Mouse (Mus musculus) 3134 (cell line): ENCODE measurements around the gene Baiap2.

Experiments
- DNase-seq: peaks from one replicate; pipeline ENCODE4 v3.0.0-alpha.2; 2011; ENCODE audit warnings: low spot score; ENCODE audit not compliant: insufficient read length; ENCODE audit errors: extremely low read depth

Baiap2 gene

DNA sequence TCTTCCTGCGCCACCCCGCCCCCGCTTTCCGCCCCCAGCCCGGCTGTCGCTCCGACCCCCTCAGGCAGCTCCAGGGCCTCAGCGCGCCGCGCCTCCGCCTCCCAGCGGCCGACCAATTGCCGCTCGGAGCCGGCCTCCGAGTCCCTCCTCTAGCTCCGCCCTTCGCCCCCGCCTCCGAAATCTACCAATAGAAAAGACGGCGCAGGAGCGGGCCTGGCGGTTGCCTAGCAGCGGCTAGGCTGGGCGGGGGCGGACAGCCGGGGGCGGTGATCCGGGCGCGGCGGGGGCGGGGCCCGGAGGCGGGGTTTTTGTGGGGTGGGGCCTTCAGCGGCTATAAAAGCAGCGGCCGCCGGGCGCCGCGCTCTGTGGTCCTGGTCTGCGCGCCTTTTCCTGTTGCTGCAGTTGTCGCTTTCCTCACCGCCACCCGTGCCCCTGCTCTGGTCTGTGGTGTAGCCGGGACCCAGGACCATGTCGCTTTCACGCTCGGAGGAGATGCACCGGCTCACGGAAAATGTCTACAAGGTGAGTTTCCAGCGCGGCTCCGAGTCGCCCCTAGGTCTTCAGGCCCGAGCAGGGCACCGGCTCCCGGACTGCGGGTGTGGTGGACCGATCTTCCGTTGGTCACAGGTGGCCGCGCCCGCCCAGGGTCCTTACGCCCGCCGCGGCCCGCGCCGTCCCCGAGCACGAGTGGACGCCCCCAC, at the start of gene Baiap2:
Baiap2 (plus strand) TSS at position 37 of the 701 bp plus-strand sequence.
- peak; percentile 96 for DNase-seq

DNA sequence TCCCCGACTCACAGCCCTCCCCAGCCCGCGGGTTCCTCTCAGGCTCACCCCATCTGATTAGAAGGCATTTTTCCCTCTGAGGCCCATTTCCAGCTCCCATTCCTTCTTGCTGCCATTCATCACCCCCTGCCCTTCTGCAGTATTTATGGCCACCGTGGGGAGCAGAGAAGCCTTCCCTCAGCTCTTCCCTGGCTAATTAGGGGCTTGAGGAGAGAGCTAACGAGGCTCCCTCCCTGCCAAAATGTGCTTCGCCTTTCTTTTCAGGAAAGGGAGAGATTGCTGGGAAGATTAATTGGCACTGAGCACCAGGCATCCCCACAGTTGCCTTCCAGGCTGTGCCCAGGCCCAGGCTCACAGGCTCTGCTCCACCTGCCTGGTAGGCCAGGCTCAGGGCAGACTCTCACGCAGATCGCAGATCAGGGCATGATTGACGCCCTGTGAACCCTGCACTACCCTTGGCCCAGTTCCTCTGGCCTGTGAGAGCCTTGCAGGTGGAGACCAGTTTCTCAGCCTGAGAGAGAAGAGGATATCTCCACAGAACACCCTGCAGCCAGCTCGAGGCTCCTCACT, 48.8 kb upstream of the Baiap2 start:
- DNase-seq, result no peak

DNA sequence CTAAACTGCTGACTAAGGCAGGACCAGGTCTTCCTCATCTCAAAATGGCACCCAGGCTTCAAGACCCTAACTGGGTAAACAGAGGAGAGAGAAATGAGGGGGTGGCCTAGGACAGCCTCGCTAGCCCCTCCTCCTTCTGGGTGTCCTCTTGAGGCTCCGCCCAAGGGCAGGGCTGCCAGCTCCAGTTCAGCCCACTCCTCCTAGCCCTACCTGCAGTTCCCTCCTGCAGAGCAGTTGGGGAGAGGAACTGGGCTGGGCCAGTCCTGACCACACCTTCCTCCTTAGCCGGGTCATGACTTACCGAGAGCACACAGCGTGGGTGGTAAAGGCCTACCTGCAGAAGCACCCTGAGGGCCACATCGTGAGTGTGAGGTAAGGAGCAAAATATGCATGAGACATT, 47.9 kb upstream of the Baiap2 start:
- no peak for DNase-seq

DNA sequence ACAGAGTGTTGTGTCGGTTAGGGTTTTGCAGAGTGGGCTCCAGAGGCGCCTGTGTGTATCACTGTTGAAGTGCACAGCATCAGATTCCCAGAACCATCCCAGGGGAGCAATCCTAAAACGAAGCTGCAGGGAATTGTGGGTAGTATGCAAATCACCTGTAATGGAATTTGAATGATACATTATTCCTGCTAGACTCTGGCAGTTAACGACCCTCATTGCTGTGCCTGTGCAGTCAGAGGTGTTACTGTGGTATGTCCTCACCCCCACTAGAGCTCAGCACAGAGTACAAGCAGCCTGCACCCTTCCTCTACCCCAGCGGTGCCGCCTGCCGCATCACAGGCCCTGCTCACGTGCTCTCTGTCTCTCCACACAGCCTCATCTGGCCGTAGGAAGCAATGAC, 45.5 kb upstream of the Baiap2 start:
- DNase-seq, result no peak

DNA sequence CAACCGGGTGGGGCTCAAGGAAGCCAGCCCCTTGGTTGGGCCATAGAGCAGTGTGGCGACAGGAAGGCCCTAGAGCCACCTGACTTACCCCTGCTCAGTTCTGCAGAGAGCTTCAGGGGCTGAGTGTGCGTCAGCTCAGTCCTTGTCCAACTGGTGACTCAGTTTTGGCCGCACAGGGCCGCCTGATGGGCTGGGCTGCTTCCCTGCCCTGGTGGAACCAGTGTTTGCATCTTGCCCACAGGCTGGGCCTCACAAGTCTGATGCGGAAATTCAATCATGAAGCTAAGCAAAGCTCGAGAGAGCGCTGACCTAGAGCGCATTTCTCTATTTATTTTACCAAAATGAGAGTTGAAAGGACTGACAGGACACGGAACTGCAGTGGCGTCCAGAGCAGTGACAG, 43.6 kb upstream of the Baiap2 start:
- DNase-seq, result no peak

DNA sequence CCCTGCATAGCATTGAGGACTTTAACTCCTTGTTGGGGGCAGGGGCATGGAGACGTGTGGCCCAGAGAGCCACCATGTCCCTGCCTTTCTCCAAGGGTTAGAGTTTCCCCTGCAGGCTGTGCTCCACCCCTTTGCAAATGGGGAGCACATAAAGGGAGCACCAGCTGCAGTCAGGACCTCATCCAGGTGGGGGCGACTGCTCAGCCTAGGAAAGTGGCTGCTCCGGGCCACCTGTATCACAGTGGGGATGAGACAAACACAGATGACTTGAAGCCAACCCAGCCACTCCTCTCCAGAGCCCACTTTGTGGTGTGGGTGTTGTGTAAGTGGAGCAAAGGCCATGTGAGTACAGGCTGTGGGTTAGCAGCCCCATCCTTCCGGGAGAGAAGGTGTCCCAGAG, 41.4 kb upstream of the Baiap2 start:
- DNase-seq, result no peak

DNA sequence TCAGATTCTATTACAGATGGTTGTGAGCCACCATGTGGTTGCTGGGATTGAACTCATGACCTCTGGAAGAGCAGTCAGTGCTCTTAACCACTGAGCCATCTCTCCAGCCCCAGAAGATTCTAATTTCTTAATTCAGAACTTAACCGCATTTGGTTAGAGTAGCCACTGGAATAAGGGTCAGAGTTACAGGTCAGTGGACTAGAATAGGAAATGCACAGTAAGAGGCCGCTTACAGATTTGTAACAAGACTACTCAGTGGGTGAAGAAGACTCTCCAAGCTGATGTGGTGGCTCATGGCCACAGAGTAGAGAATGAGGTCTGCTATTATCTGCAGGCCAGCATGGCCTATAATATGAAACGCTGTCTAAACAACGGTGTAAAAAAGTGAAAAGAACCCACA, 39.7 kb upstream of the Baiap2 start:
- no peak for DNase-seq

DNA sequence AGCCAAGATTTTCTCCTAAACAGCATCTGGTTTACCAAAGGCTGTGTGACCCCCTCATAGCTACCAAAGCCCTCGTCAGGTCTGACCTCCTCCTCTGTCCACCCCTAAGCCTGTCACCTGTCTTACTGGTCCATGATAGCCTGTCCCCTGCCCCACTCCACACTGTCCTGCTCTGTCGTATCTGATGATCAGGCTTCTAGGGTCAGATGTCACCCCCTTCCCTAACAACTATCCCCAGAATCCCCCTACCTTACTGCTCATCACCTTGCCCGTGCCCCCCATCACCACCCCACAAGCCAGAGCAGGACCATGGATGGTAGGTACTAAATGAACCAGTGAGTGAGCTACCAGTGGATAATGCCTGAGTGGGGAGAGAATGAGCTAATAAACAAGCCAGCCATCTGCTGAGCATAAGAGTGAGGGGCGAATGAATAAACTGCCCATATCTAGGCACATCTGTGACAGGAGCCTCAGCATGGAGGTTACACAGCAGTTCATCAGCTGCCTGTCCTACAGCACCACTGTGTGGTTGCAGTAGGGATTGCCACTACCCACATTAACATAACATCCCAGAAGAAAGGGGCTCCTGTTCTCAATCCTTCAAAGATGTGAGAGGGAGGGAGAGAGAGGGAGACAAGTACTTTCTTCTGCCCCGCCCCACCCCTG, 37.8 kb upstream of the Baiap2 start:
- no peak for DNase-seq

DNA sequence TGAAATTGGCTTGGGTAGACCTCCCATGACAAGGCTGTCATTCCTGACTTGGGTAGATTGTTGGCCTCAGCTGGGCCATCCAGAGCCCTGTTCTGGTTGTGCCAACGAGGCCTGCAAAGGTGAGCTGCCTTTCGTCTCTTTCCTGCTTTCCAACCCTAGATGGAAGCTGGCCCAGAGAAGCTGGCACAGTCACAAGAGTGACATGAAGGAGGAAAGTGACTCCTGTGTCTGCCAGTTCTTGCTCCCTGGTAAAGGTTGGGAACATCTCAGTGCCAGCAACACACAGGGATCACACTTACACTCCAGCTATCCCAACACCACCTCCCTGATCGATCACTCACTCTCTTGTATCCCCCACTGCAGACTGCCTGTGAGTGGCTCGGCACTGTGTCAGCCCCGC, 36.8 kb upstream of the Baiap2 start:
- no peak for DNase-seq

DNA sequence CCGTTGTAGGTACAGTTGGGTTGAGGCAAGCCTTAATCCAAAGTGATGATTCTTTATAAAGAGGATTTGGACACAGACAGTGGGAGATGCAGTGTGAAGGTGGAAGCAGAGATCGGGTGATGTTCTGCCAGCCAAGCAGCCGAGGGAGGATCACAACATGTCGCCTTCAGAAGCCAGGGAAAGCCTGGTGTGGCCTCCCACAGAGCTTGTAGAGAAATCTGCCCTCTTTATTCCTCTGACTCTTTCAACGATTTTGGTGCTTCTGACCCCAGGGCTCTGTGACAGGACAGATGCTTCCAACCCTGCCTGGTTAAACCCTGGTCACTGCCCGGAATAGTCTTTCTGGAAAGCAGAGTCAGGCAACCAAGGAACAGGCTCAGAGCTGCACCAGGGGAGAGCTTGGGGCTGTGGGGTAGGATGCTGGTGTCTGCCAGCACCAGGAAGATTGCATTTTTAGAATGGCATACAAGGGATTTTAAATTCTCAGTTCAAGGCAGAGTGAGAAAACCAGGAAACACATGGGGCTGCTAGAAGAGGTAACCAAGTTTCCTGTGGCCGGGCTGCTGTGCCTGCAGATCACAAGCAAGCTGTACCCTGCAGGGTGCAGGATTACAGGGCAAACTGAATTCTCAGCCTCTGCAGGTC, 35.4 kb upstream of the Baiap2 start:
- no peak for DNase-seq

DNA sequence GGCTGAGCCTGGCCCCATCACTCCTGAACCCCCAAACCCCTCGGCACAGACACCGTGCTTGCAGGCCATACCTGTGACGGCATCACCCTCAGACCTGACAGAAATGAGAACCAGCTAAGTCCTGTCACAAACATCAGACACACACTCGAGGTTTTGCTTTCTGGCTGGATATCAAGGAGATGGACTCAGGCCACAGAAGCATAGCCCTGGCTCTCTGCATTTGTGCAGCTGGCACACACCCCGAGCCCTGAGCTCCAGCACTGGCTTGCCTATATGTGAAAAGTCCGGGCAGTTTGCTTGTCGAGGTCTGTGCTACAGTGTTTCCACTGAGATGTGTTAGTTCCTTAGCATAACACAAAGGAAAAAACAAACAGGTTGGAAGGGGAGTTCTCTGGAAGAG, 34.9 kb upstream of the Baiap2 start:
- DNase-seq, result no peak

DNA sequence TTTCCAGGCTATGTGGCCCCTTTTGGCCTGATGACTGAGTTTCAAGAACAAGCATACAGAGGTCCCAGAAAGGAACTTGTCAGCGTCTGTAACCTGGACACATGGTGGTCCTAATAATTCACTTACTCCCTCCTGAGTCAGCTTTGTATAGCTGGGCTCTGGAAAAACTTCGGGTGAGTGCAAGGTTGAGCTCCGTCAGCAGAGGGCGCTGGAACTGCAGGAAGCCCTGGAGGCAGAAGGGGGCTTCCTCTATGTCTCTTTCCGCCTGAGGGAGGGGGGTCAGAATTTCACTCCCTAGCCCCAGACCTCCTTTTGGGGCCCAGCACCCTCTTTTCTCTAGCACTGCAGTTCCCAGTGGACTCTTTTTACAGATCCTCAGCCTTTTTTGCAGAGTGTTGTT, 33.1 kb upstream of the Baiap2 start:
- DNase-seq, result peak; percentile 48

DNA sequence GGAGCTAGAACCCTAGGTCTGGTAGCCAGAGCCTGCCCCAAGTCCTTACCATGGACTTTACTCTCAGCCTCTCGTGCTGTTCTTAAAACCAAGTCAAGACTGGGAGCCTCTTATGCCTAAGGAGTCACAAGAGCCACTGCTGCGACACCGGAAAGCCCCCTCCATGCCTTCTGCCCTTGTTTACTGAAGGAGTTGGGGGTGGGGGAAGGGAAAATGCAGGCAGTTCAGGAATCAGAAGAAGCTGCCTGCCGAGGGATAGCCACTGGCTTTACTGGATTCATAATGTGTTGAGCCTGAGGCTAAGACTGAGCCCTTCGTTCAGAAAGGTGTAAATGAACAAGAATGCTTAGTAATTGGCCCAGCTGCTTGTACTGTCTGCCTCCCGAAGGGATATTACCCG, 29.7 kb upstream of the Baiap2 start:
- no peak for DNase-seq

DNA sequence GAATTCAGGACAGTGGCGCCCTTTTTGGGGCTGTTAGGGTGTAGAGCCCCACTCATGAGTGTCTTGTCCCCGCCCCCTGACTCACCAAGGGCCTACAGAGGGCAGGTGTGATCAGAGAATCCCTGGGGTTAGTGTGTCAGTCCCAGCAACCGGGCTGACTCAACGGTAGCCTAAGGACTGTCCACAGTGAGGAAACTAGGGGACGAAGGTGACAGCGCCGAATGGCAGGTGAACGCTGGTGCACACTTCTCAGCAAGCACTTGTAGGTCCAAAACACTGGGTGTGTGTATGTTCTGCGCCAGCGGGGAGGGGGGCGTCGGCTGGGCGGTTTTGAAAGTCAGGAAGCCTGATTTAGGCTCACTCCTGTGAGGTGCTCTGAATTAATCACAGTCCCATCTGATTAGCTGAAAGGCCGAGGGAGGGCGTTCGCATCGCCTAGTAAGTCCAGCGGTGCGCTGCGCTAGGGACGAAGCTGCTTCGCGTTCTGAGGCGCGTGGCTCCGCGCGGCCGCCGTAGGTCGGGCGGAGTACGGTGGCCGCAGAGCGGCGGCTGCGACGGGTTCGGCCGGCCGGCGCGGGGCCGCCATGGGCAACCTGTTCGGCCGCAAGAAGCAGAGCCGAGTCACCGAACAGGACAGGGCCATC, 29.1 kb upstream of the Baiap2 start, which contains the start of gene Chmp6:
Chmp6 (plus strand) TSS at position 151 of the 644 bp plus-strand sequence.
- DNase-seq, result peak; percentile 93

DNA sequence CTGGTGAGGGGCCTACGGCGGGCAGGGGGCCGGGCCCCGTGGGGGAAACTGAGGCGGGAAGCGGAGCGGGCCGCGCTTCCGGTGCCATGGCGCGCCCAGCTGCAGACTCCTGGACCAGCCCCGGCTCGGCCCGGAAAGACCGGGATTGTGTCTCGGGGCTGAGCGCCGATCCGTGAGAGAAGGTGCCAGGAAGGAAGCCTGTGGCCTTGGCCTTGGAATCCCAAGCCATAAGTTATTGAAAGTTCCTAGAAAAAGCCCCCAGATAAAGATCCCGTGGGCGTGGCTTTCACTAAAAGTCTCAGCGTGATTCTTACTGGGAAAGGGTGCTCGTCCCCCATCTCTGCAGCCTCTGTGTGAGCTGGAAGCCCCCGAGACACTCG, 28.6 kb upstream of the Baiap2 start:
- DNase-seq, result no peak

DNA sequence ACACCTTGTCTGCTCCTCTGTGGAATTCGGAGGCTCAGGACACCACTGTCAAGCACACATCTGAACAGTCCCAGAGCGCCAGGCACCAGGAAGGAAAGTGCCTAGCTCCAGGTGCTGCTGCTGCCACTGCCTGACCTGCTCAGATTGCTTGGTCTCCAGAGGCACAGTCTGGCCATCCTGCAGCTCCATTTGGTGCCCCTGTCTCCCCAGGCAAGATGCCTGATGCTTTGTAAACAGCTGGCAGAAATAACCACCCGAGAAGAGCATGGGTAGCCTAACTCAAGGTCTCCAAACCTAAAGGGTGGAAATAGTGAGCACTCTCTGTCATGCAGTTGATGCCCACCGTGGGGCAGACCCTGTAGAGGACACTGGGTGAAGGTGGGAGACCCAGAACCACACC, 28.2 kb upstream of the Baiap2 start:
- no peak for DNase-seq

DNA sequence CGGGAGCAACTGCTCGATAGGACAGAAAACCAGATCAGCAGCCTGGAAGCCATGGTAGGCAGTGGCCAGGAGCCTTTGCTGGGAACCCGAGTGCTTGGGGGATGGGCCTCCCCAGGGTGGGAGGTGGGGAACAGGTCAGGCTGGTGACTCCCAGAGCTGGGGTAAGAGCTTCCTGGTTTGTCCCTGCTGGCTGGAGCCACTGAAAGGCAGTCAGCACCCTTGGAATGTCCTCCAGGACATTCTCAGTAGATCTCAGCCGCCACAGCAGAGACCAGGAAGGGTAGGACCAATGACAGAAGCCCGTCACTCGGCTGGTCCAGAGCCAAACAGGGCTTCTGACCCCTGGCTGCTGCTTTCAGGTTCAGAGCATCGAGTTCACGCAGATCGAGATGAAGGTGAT, 26.9 kb upstream of the Baiap2 start:
- DNase-seq, result peak; percentile 63

DNA sequence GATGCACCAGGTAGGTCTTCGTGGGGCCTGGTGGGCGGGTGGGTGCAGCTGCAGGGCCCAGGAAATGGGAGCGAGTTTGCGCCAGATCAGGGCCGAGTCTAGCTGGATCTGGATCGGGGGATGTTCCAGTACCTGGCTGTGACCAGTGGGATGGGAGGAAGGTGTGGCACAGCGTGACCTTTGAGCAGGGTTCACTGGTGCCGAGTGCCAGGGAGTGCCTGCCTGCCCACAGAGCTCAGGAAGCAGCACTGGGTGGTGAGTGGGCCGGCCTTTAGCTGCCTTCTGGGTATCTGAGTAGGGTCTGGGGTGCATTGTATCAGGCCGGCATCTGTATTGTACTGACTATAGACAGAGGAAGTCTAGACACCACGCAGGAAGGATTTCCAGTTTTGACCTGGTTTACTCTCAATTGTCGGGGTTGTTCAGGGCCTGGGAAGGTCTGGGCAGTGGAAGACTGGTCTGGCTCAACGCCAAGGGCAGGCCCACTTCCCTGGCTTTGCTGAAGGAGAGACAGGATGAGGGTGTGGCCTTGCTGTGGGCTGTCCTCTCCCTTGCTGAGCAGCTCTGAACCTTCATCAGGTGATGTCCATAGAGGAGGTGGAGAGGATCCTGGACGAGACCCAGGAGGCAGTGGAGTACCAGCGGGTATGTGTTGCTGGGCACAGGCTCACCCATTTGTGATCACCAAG, 26.3 kb upstream of the Baiap2 start:
- peak; percentile 72 for DNase-seq

DNA sequence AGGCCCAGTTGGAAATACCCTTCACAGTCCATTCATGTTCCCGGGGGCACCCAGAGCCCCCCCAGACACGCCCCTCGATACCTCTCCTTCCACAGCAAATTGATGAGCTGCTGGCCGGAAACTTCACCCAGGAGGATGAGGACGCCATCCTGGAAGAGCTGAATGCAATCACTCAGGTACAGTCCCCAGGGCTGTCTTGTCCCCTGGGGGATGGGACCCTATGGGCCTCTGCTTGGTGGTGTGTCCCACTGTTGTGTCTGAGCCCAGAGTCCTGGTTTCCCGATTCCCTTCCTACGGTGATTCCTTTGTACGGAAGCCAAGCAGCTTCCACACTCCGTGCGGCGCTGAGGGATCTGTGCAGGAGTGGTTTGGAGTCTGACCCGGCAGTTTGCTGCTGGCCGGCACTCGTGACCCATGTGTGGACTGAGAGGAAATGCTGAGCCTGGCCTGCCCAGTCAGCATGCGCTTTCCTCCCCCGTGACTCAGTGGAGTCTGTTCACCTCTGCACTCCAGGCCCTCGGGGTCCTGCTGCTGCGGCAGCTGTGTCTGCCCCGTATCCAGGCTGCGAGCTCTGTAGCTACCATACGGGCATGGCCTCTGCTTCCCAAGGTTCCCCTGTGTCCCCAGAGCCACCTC, 25.6 kb upstream of the Baiap2 start:
- DNase-seq, result no peak

DNA sequence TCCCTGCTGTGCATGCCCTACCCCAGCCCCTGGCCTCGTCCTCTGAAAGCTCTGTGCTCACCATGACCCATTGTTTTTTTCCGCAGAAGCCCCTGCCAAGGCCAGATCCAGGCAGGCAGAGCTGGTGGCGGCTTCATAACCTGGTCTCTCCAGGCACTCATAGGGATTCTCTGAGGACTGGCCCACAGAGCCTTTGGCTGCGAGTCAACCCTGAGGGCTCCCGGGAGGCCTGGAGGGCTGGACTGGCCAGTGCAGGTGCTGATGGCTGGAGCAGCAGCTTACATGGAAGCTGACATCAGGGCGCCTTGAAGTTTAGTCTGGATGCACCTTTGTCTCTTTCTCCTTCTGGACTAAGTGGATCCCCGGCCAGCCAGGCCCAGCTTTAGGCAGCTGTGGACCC, 24.0 kb upstream of the Baiap2 start:
- no peak for DNase-seq
